Mouse (Mus musculus): ENCODE results near the gene Rcl1.

DNA sequence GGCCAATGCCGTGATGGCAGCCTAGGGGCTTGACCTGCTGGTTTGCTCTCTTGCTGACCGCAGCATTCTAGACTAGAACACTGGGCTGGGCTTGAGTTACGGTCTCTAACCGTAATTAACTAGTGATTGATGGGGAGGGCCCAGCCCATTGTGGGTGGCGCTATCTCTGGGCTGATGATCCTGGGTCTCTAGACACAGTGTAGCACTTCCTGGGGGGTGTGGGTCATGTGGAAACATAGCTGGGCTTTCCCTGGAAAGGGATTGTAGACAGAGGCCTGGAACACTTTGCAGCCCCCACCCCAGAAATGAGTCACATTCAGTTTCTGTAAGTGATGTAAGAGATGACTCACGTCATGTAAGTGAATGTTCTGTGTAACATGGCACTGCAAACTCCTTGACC is 48.9 kb downstream of the Rcl1 start:
- no peak for TF ChIP-seq CTCF (IDR thresholded peaks at IDR 0.05; ENCODE audit: control insufficient read depth, insufficient read depth, low read length)
- no peak for TF ChIP-seq POLR2A (IDR thresholded peaks at IDR 0.05; ENCODE audit: borderline replicate concordance, control insufficient read depth, low read depth, low read length)
